Mouse (Mus musculus): Measurements from ENCODE around the gene Slc16a5. TPM values are rescaled to one million over a fixed set of nuclear protein-coding genes. Genes with fewer than 3 reads are reported as not detected.

Gene Slc16a5
- total RNA-seq (2023) = not detected

DNA sequence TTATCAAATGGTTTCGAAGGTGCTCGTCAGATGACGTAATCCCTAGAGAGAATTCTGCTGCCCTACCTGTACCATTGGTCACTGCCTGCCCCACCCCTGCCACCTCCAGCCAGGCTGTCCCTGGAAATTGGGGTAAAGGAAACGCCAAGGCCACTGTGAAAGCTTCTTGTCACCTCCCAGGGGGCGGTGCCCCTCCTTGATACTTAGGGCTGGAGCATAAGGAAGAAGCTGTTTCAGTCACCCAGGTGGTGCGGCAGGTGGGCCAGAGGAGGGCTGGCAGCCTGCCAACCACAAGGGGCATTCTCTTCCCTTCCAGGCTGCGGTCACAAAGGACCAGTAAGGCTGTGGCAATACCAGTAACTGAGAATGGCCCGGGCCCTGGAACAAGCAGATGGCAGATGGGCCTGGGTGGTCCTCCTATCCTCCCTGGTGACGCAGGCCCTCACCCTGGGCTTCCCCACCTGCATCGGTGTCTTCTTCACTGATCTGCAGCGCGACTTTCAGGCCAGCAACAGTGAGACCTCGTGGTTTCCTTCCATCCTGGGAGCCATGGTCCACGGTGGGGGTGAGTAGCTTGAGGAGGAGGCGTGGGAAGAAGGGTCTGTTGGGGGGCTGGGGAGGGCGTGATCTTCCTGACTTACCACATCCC lies at the start of gene Slc16a5:
TSS of gene Slc16a5 (plus strand) at position 232 of the 649 bp plus-strand sequence.

DNA sequence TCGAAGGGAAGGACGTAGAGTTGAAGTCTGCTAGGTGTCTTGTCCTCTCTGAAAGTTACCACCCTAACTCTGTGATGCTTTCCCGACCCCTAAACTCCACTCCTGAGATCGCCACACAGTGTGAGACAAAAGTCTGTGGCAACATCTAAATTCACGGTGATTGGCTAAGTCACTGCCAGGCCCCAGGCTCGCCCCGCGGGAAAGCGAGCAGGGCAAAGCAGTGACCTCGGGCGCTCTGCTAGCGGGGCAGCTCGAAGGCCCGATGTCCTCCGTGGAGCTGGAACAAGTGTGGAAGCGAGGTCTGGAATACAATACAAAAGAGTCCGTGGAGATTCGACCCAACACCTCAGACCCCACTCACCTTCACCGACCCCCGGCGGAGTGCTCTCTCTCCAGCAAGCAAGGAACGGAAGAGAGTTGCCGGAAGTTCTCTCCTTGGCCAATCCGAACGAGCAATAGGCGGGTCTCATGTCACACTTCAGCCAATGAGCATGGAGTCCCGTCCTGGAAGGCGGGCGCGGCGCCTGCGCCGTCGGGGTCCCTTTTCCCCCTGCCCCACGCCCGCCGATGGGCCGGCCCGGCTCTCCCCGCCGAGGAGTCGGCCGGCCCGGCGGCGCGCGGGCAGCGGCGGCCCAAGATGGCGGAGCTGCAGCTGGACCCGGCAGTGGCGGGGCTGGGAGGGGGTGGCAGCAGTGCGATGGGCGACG lies 42.6 kb upstream of the Slc16a5 start, which contains the start of the genes Atp5h and Kctd2:
TSS of gene Atp5h (minus strand) at position 432 of the 707 bp plus-strand sequence.
TSS of gene Kctd2 (plus strand) at position 598 of the 707 bp plus-strand sequence.

DNA sequence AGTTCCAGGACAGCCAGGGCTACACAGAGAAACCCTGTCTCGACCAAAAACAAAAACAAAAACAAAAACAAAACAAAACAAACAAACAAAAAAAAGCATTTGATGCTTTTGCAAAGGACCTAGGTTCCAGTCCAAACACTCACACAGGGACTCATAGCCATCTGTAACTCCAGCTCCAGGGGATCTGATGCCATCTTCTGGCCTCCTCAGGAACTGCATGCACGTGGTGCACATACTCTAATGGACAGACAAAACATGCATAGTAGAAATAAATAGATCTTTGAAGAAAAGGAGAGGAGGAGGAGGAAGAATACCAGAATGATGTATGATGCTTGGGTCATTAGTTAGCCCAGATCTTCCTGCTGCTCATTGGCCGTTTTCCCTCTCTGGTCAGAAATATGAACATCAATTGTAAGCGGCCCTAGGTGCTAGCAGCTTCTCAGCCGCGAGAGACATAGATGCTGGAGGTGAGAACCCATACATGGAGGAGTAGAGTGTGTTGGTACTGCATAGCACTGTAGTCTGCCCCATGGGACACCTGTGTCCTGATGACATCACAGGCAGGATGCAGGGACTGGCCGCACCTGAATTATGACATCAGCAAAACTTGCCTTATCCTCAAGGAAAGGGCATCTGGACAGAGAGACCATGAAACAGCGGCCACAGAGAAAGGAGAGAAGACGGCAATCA lies 22.2 kb upstream of the Slc16a5 start, which contains the start of gene Trim80:
TSS of gene Trim80 (plus strand) at position 640 of the 690 bp plus-strand sequence.

DNA sequence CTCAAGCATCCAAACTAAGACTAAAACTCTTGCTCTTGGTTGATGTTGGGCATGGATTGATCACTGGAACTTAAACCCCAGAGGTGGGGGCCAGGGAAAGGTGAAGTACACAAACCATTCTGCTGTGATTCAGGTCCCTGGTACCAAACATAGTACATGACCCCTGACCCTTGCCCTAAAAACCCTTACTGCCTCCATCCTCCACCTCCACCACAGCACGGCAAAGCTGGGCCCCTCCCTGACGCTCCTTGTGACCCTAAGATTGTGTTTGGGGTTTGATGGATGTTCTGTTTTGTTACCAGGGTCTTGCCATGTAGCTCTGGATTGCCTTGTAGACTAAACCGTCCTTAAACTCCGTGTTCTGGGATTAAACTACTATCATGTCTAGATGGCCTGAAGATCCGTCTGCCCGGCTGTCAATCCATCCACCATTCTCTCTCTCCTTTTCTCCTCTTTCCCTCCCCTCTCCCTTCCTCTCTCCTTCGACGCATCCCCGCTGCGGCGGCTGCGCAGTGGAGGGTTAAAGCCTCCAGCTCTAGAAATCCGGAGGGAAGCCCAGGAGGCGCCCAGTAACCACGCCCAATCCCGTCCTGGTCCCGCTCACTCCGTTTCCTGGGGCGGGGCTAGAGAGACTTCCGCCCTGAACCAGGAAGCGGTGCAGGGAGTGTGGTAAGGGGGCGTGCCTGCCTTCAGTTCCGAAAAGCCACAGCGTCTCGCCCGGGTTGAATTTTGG lies 12.9 kb downstream of the Slc16a5 start, which contains the start of gene Armc7:
TSS of gene Armc7 (plus strand) at position 643 of the 733 bp plus-strand sequence.

DNA sequence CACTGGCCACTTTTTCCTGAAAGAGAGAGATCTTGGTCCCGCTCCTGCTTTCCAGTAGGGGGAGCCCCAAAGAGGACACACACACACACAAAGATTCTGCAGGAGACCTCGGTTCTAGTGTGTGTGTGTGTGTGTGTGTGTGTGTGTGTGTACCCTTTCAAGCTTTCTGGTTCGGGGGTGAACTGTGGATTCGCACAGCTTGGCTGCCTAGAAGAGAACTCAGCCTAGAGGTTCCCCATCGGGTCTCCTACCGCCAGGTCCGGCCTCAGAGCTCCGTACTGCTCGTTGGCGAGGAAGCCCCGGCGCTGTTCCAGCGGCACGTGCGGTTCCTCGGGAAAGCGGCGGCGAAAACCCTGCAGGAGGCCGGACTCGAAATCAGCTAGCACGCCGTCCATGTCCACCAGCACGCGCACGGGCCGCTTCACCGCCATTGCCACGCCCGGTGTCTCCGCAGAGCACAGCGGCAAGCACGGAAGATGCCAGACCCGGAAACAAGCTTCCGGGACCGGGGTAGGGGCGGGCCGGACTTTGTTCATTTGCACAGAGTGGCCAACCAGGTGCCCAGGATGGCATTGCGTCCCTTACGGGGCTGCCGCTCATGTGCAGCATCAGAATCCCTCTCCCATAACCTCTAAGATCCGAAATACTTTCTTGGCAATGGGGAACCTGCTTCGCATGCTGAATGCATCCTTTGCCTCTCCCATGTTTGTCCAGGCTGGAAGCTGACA lies 29.2 kb downstream of the Slc16a5 start, which contains the start of gene Nt5c:
TSS of gene Nt5c (minus strand) at position 507 of the 728 bp plus-strand sequence.

DNA sequence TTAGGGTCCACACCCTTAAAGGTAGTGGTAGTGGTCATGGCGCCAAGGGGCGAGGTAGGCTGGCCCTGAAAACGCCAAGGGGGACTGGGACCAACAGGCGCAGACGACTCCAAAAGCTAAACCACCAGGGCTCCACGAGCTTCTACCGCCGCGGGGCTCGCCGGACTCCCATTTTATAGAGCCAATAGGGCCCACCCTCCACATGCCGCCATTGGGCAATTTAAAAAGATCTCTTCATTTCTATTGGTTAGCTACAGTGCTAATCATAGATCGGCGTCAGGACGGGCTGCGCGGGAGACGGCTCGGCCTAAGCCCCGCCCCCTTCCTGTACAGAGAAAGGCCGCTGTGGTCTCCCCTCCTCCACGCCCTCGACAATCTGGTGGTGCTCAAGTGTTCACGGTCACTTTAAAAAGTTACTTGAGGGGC lies 52.0 kb downstream of the Slc16a5 start, which contains the start of gene Jpt1:
TSS of gene Jpt1 (minus strand) at position 150 of the 426 bp plus-strand sequence.

Other genes starting within 250 kb of the Slc16a5 start
- not detected for gene Grin2c, start 195.2 kb upstream of the Slc16a5 start, total RNA-seq (2023)
- 10 to 100 TPM; 21.8 to 23.8 TPM for gene Fdxr, start 185.4 kb upstream of the Slc16a5 start, total RNA-seq (2023)
- under 1 TPM in 1 of 2 experiments, not detected in 1; 0.33 TPM for gene Fads6, start 164.8 kb upstream of the Slc16a5 start, total RNA-seq (2023)
- not detected for gene Otop2, start 155.3 kb upstream of the Slc16a5 start, total RNA-seq (2023)
- gene Ush1g, start 140.4 kb upstream of the Slc16a5 start, total RNA-seq (2023) = not detected
- gene Otop3, start 127.7 kb upstream of the Slc16a5 start, total RNA-seq (2023) = not detected
- gene Hid1, start 94.7 kb upstream of the Slc16a5 start, total RNA-seq (2023) = under 1 TPM; 0.49 to 0.71 TPM
- not detected for gene Cdr2l, start 80.6 kb upstream of the Slc16a5 start, total RNA-seq (2023)
- 10 to 100 TPM; 45.7 to 47.3 TPM for gene Mrpl58, start 58.7 kb upstream of the Slc16a5 start, total RNA-seq (2023)
- gene Atp5h, start 42.5 kb upstream of the Slc16a5 start, total RNA-seq (2023) = 100 to 1,000 TPM; 178 to 191 TPM
- 10 to 100 TPM; 45.6 to 46.5 TPM for gene Kctd2, start 42.3 kb upstream of the Slc16a5 start, total RNA-seq (2023)
- gene Trim80, start 21.9 kb upstream of the Slc16a5 start, total RNA-seq (2023) = not detected
- gene Armc7, start 13.2 kb downstream of the Slc16a5 start, total RNA-seq (2023) = 10 to 100 TPM; 12.8 to 17.2 TPM
- gene Nt5c, start 29.4 kb downstream of the Slc16a5 start, total RNA-seq (2023) = 10 to 100 TPM; 80.8 to 91.6 TPM
- 100 to 1,000 TPM; 204 to 206 TPM for gene Jpt1, start 51.9 kb downstream of the Slc16a5 start, total RNA-seq (2023)
- 100 to 1,000 TPM; 259 to 284 TPM for gene Sumo2, start 73.8 kb downstream of the Slc16a5 start, total RNA-seq (2023)
- gene Nup85, start 102.0 kb downstream of the Slc16a5 start, total RNA-seq (2023) = 10 to 100 TPM; 72.6 to 89.3 TPM
- 10 to 100 TPM; 37.1 to 38.6 TPM for gene Mrps7, start 141.5 kb downstream of the Slc16a5 start, total RNA-seq (2023)
- gene Gga3, start 141.6 kb downstream of the Slc16a5 start, total RNA-seq (2023) = 100 to 1,000 TPM; 103 to 115 TPM
- gene Mif4gd, start 150.5 kb downstream of the Slc16a5 start, total RNA-seq (2023) = 100 to 1,000 TPM; 267 to 291 TPM
- 100 to 1,000 TPM; 105 to 108 TPM for gene Slc25a19, start 165.8 kb downstream of the Slc16a5 start, total RNA-seq (2023)
- gene Grb2, start 246.1 kb downstream of the Slc16a5 start, total RNA-seq (2023) = 100 to 1,000 TPM; 340 to 343 TPM

Measured in B cell, adult 67 days (primary cell).